Mouse (Mus musculus) liver, adult (tissue): ENCODE measurements at regions not wholly inside any gene's neighbourhood (a gene's known extent, or its start where the extent isn't known, plus 50 kb on each side); places are given as distances from the start of the nearest gene placed in this dataset.

Source experiments
- GATA4 ChIP-seq: IDR thresholded peaks from 2 replicates; pipeline ENCODE4 v1.6.1; 2014; ENCODE audit warnings: mild to moderate bottlenecking, low read length; ENCODE audit not compliant: insufficient replicate concordance

GRCm38 (mm10) chr10:119048643-119049420 is 178.8 kb upstream of the Dyrk2 start:
- no peak for TF ChIP-seq GATA4

GRCm38 (mm10) chr10:119045059-119045458 is 175.1 kb upstream of the Dyrk2 start:
- no peak for TF ChIP-seq GATA4

- TF ChIP-seq GATA4 = no peak
Measured at GRCm38 (mm10) chr10:119043069-119043468, 173.1 kb upstream of the Dyrk2 start.

- TF ChIP-seq GATA4 = no peak
Measured at GRCm38 (mm10) chr10:119040205-119040604, 170.2 kb upstream of the Dyrk2 start.

- TF ChIP-seq GATA4 = 0 out of 2 replicates have a peak, but pooled peaks have one; percentile 14
Measured at GRCm38 (mm10) chr10:119039732-119040131, 169.7 kb upstream of the Dyrk2 start.

GRCm38 (mm10) chr10:119038991-119039390 is 169.0 kb upstream of the Dyrk2 start:
- no peak for TF ChIP-seq GATA4

GRCm38 (mm10) chr10:119037781-119038180 is 167.8 kb upstream of the Dyrk2 start:
- no peak for TF ChIP-seq GATA4

- no peak for TF ChIP-seq GATA4
Measured at GRCm38 (mm10) chr10:119035863-119036262, 165.9 kb upstream of the Dyrk2 start.

GRCm38 (mm10) chr10:119034396-119034795 is 164.4 kb upstream of the Dyrk2 start:
- no peak for TF ChIP-seq GATA4

GRCm38 (mm10) chr10:119031282-119032275 is 161.6 kb upstream of the Dyrk2 start:
- TF ChIP-seq GATA4 = no peak

GRCm38 (mm10) chr10:119028480-119029137 is 158.6 kb upstream of the Dyrk2 start:
- TF ChIP-seq GATA4 = no peak

GRCm38 (mm10) chr10:119027241-119027901 is 157.4 kb upstream of the Dyrk2 start:
- no peak for TF ChIP-seq GATA4

GRCm38 (mm10) chr10:119026291-119026690 is 156.3 kb upstream of the Dyrk2 start:
- TF ChIP-seq GATA4 = no peak

GRCm38 (mm10) chr10:119024425-119024824 is 154.4 kb upstream of the Dyrk2 start:
- no peak for TF ChIP-seq GATA4

- TF ChIP-seq GATA4 = no peak
Measured at GRCm38 (mm10) chr10:119019082-119019481, 149.1 kb upstream of the Dyrk2 start.
